Mouse (Mus musculus): ENCODE measurements at regions not wholly inside any gene's neighbourhood (a gene's known extent, or its start where the extent isn't known, plus 50 kb on each side); places are given as distances from the start of the nearest gene placed in this dataset.

DNA sequence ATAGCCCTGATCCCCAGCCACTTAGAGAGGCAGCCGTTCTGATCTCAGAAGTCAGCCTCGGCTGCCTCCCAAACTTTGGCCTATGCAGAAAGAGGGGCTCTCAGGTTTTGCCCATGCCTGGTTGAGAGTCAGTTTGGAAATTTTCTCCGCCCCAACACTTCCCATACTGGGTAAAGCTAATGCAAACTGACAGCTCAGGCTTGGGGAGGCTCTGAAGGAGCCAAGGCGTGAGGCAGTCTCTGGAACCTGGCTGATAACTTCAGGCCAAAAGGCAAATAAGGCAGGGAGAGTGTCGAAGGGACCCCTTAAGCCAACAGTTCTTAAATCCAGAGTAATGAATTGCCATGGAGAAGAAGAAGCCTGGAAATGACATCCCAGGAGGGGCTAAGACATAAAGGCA lies 485.4 kb downstream of the Ajap1 start:
- H3K4me2 ChIP-seq, result no peak overlapping the region
- 0 out of 2 replicates have a peak, but pooled peaks cover 6% of the 10 kb centered on the region for H3K27me3 ChIP-seq
- no peak overlapping the region for H3K27ac ChIP-seq
- no peak overlapping the region for H3K9ac ChIP-seq
- H3K4me1 ChIP-seq (replicated peaks), result peaks cover 11% of the 10 kb centered on the region
- H3K36me3 ChIP-seq, result no peaks in the 10 kb centered on the region
- no peak overlapping the region for H3K4me3 ChIP-seq
- ATAC-seq (ENCODE audit: low FRiP score), result no peak
- 82% methylated on average over 5 of the region's 5 CpGs for WGBS
- H3K9me3 ChIP-seq, result no peaks in the 10 kb centered on the region

DNA sequence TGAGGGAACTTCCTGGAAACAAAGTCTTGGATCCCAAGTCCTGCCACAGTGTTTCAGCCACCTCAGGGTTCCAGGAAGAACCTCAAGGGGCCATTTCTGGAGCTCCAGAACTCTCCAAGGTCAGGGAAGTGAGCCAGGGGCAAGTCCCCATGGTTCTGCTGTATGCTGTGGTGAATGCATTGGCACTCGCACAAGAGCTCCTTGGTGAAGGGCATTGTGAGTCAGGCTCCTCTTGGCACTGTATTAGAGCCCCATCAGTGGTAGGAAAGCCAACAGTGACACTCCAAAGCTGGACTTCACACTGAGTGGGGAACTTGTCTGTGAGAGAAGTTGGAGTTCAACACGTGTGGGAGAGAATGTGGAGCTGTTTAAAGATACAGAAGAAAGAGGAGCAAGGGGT lies 486.0 kb downstream of the Ajap1 start:
- H3K9me3 ChIP-seq, result no peaks in the 10 kb centered on the region
- H3K4me2 ChIP-seq, result no peak overlapping the region
- no peak overlapping the region for H3K9ac ChIP-seq
- no peaks in the 10 kb centered on the region for H3K36me3 ChIP-seq
- no peak overlapping the region for H3K4me3 ChIP-seq
- ATAC-seq (ENCODE audit: low FRiP score), result no peak
- 79% methylated on average over 2 of the region's 2 CpGs for WGBS
- peaks cover 11% of the 10 kb centered on the region for H3K4me1 ChIP-seq (replicated peaks)
- 0 out of 2 replicates have a peak, but pooled peaks cover 6% of the 10 kb centered on the region for H3K27me3 ChIP-seq
- no peak overlapping the region for H3K27ac ChIP-seq

DNA sequence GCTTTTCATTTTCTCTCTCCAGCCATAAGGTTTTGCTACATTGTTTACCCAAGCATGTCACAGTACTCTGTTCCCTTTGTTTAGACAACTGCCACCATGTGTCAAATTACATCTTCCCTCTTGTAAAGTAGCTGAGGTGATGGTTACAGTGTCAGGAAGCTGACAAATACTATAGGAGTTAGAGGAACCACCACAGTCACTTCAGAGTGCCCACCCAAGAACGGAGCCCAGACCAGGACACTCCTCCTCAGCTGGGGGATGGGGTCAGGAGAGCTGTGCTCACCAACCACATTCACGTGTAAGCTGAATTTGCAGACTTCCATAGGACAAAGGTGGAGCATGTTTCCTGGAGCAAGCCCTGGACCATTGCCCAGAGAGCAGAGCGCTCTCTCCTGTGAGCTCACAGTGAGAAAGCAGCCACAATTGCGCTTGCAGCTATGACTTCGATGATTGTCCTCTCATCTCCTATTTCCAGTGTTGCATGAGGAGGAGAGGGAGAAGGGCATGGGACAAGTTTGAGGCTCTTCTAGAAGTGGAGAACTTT lies 487.5 kb downstream of the Ajap1 start:
- Histone ChIP-seq H3K4me1 (replicated peaks) (peaks cover 15% of the 10 kb centered on the region), H3K36me3 (no peaks in the 10 kb centered on the region), H3K9me3 (no peaks in the 10 kb centered on the region), H3K9ac (no peak overlapping the region), H3K27me3 (0 out of 2 replicates have a peak, but pooled peaks cover 2% of the 10 kb centered on the region), H3K4me2 (no peak overlapping the region), H3K4me3 (no peak overlapping the region), H3K27ac (no peak overlapping the region)
- WGBS, result 66% methylated on average over 5 of the region's 5 CpGs
- no peak for ATAC-seq (ENCODE audit: low FRiP score)

DNA sequence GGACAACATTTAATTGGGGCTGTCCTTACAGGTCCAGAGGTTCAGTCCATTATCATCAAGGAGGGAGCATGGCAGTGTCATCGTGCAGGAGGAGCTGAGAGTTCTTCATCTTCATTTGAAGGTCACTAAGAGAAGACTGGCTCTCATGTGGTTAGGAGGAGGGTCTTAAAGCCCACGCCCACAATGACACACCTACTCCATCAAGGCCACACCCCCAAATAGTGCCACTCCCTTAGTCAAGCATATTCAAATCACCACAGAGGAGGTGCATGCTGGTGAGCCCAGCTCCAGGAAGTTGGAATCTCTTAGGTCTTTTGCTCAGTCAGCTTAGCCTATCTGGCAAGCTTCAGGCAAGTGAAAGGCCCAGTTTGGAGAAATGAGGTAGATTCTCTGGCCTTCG lies 488.4 kb downstream of the Ajap1 start:
- WGBS, result 77% methylated on average over 3 of the region's 3 CpGs
- H3K9me3 ChIP-seq, result no peaks in the 10 kb centered on the region
- ATAC-seq (ENCODE audit: low FRiP score), result no peak

DNA sequence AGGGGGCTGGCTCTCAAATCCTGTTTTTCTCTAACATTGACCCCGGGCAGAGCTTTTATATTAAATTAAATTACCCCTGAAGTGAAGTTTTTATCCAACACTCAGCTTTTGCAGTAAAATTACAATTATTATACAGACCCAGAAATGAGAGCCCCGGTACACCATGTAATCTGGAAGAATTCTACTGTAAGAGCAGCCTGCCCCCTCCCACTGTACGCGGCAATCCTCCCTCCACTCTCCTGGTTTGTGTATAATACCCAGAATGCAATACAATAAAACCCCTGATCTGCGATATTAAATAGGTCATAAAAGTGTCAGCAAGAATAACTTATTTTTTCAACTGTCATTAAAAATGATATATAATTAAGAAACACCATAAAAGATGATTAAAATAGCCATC lies 492.3 kb downstream of the Ajap1 start:
- no peaks in the 10 kb centered on the region for H3K9me3 ChIP-seq
- no peak overlapping the region for H3K4me3 ChIP-seq
- no peaks in the 10 kb centered on the region for H3K36me3 ChIP-seq
- H3K27me3 ChIP-seq, result 0 out of 2 replicates have a peak, but pooled peaks cover 2% of the 10 kb centered on the region
- H3K9ac ChIP-seq, result no peak overlapping the region
- no peak overlapping the region for H3K27ac ChIP-seq
- ATAC-seq (ENCODE audit: low FRiP score), result no peak
- 66% methylated on average over 5 of the region's 5 CpGs for WGBS
- peaks cover 13% of the 10 kb centered on the region for H3K4me1 ChIP-seq (replicated peaks)
- no peak overlapping the region for H3K4me2 ChIP-seq

More for the DNA sequence above, 488.4 kb downstream of the Ajap1 start:
- no peak overlapping the region for H3K27ac ChIP-seq
- H3K9ac ChIP-seq, result no peak overlapping the region
- no peak overlapping the region for H3K4me2 ChIP-seq
- H3K4me3 ChIP-seq, result no peak overlapping the region
- H3K36me3 ChIP-seq, result no peaks in the 10 kb centered on the region
- H3K4me1 ChIP-seq (replicated peaks), result peaks cover 16% of the 10 kb centered on the region
- H3K27me3 ChIP-seq, result 0 out of 2 replicates have a peak, but pooled peaks cover 2% of the 10 kb centered on the region

DNA sequence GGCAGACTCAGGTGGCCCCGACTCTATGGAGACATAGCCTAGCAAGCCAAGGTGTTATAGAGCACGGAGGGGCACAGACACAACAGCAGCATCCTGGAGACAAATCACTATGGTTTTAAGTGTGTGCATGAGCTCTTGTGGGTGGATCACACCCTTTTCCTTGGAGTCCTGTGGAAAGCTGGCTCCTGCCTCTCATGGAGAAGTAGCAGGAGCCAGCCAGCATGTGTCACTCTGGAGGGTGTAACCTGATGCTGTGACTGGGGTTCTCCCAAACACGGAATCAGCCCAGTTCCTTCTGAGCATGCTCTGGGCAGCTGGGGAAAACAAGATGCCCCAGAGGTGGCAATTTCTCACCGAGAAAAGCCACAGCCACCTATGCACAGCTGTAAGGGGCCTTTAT lies 494.9 kb downstream of the Ajap1 start:
- Histone ChIP-seq H3K9me3 (no peaks in the 10 kb centered on the region), H3K4me3 (no peak overlapping the region), H3K27ac (no peak overlapping the region), H3K4me2 (no peak overlapping the region), H3K27me3 (no peaks in the 10 kb centered on the region), H3K4me1 (replicated peaks) (peaks cover 13% of the 10 kb centered on the region), H3K9ac (no peak overlapping the region), H3K36me3 (no peaks in the 10 kb centered on the region)
- no peak for ATAC-seq (ENCODE audit: low FRiP score)
- 81% methylated on average over 4 of the region's 4 CpGs for WGBS

DNA sequence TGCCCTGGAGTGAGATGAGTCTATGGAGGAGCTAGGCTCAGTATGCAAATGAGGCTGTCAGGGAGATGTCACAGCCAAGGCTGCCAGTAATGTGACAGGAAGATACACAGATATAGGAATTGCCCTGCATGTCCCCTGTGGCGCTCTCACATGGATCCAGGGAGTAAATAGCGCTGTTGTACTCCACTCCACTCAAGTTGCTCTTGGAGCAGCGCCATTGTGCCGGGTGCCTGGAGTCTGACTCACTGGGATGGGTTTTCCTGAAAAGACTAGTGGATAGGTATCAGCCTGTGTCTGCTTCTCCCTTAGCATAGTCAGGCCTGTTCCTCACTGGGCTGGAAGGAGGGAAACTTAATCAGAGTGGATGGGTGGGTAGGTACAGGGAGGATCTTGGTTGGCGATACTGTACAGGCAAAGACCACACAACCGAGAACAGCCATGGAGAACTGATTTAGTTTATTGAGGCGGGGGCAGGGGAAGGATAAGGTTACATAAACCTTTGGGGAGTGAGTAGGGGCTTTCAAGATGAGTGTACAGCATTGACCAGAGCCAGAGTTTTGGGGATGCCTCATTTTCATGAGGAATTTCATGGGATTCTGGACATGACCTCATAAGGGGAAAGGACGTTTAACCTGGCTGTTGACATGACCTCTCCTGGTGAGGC lies 497.5 kb upstream of the Kcnab2 start:
- ATAC-seq (ENCODE audit: low FRiP score), result no peak

DNA sequence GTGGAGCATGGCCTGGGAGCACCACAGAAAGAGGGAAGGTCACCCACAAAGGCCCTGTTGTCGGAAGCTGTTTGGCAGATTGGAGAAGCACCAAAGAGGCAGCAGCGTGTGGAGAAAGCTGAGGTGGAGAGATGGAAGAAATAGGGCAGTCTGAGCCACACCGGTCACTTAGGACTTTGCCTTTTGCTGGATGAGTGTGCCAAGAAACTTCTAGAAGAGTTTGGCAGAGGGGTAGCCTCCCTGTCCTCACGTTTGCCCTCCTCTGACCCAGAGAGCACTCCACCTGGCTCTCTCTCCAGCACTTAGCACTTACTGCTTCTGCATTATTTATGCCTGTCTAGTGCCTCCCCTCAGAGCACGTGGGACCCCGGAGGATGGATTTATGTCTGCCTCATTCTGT lies 485.3 kb upstream of the Kcnab2 start:
- whole genome bisulfite sequencing, result 77% methylated on average over 6 of the region's 6 CpGs
- Histone ChIP-seq H3K4me3 (no peak overlapping the region), H3K9me3 (no peaks in the 10 kb centered on the region), H3K4me1 (replicated peaks) (peaks cover 17% of the 10 kb centered on the region), H3K27ac (no peak overlapping the region), H3K36me3 (no peaks in the 10 kb centered on the region), H3K9ac (no peak overlapping the region), H3K27me3 (0 out of 2 replicates have a peak, but pooled peaks cover 7% of the 10 kb centered on the region), H3K4me2 (no peak overlapping the region)
- no peak for ATAC-seq (ENCODE audit: low FRiP score)

More for the DNA sequence above, 497.5 kb upstream of the Kcnab2 start:
- H3K9me3 ChIP-seq, result no peaks in the 10 kb centered on the region
- no peak overlapping the region for H3K4me3 ChIP-seq
- H3K27ac ChIP-seq, result no peak overlapping the region
- H3K9ac ChIP-seq, result no peak overlapping the region
- H3K27me3 ChIP-seq, result no peaks in the 10 kb centered on the region
- no peak overlapping the region for H3K4me2 ChIP-seq
- WGBS, result 88% methylated on average over 8 of the region's 8 CpGs
- H3K4me1 ChIP-seq (replicated peaks), result peaks cover 10% of the 10 kb centered on the region
- no peaks in the 10 kb centered on the region for H3K36me3 ChIP-seq

DNA sequence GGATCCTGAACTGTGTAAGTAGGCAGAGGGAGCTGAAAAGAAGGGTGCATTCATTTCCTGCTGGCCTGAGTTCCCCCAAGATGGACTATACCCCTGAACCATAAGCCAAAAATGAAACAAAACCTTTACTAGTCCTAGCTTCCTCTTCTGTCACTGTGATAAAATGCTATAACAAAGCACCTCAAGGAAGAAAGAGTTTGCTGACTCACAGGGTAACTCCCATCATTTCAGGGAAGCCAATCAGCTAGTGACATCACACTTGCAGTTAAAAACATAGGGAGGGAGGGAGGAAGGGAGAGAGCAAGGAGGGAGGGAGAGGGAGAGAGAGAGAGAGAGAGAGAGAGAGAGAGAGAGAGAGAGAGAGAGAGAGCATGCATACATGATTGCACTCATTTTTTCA lies 484.5 kb upstream of the Kcnab2 start:
- H3K36me3 ChIP-seq, result no peaks in the 10 kb centered on the region
- 0 out of 2 replicates have a peak, but pooled peaks cover 3% of the 10 kb centered on the region for H3K27me3 ChIP-seq
- H3K9me3 ChIP-seq, result no peaks in the 10 kb centered on the region
- peaks cover 17% of the 10 kb centered on the region for H3K4me1 ChIP-seq (replicated peaks)
- no peak overlapping the region for H3K4me3 ChIP-seq
- ATAC-seq (ENCODE audit: low FRiP score), result no peak
- H3K27ac ChIP-seq, result no peak overlapping the region
- no peak overlapping the region for H3K9ac ChIP-seq
- no peak overlapping the region for H3K4me2 ChIP-seq

DNA sequence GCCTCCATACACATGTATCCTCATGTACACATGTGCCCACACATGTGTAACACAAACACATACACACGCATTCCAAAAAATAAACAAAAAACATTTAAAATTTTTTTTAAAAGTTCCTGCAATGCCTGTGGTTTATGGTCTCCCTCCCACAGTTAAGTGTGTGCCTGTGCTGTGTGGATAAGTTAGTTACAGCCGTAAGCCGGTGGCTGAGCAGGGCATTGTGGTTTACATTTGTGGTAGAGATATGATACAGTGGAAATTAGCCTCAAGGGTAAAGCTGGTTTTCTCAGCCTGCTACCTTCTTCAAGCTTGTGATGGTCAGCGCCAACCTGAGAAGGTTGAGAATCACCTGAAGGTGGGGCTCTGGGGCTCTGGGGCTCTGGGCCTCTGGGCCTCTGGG lies 484.0 kb upstream of the Kcnab2 start:
- Histone ChIP-seq H3K9ac (no peak overlapping the region), H3K4me1 (replicated peaks) (peaks cover 20% of the 10 kb centered on the region), H3K4me3 (no peak overlapping the region), H3K27ac (no peak overlapping the region), H3K27me3 (no peaks in the 10 kb centered on the region), H3K4me2 (no peak overlapping the region), H3K9me3 (no peaks in the 10 kb centered on the region), H3K36me3 (no peaks in the 10 kb centered on the region)
- 96% methylated on average over 4 of the region's 4 CpGs for WGBS
- no peak for ATAC-seq (ENCODE audit: low FRiP score)

DNA sequence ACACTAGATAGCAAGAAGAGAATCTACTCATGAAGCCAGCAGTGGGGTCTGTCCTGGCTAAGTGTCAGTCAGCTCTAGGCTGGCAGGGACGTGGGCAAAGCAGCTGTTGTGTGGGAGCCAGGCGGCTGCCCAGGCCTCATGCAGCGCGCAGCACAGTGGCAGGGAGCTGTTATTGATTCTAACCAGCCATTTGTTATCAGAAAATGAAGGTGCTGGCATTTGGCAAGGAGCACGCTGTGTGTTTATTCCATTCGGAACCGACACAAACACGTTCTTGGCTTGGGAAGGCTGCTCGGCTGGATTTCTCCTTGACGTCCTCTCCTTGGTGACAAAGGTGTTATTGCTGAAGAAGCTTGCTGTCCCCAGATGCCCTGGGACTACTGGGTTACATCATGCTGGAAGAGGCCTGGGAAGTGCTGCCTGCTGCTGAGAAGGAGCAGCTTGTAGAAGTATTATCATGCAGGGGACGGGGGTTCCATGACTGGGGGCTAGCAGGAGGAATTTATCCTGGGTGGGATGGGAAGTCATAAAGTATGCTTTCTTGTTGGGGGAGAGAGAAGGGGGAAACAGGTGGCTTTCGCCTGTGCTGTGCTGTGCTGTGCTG lies 482.1 kb upstream of the Kcnab2 start:
- H3K4me3 ChIP-seq, result no peak overlapping the region
- no peaks in the 10 kb centered on the region for H3K36me3 ChIP-seq
- peaks cover 26% of the 10 kb centered on the region for H3K4me1 ChIP-seq (replicated peaks)
- 56% methylated on average over 12 of the region's 12 CpGs for WGBS
- H3K4me2 ChIP-seq, result no peak overlapping the region
- no peak for ATAC-seq (ENCODE audit: low FRiP score)
- peak overlapping the region; percentile 43 for H3K9ac ChIP-seq
- no peaks in the 10 kb centered on the region for H3K27me3 ChIP-seq
- H3K9me3 ChIP-seq, result no peaks in the 10 kb centered on the region
- H3K27ac ChIP-seq, result peak overlapping the region; percentile 64

DNA sequence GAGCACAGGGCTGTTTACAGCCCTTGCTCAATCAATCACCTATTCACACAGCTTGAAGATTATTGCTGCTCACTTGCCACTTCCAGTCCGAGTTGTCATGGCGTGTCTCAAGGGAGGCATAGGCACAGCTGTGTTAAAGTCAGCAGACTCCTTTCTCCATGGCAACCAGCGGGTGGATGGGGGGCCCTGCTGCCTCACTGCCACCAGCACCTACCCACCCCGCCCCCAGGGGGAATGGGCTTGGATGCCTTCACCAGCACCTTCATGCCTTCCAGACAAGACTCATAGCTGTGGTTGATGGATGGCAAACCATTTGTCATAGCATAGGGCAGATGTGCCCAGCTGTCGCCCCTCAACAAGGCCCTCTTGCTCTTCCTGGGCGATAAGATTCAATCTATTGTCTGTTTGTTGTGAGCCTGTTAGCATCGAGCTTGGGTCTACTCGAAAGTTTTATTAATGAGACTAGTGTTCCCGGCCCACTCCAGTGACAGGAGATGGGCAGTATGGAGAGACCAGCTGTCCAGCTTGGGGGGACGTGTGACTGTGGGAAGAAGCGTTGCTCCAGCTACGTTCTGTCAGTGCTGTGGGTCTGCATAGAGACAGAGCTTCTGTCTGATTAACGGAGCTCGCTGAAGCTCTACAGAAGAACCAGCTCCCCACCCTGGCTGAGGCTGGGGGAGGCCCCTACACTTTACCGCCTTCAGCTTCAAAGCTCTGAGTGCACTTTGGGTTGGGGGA lies 475.7 kb upstream of the Kcnab2 start:
- 0 out of 2 replicates have a peak, but pooled peaks cover 9% of the 10 kb centered on the region for H3K27me3 ChIP-seq
- peak overlapping the region; percentile 84 for H3K27ac ChIP-seq
- no peak overlapping the region for H3K4me3 ChIP-seq
- H3K36me3 ChIP-seq, result no peaks in the 10 kb centered on the region
- no peaks in the 10 kb centered on the region for H3K9me3 ChIP-seq
- ATAC-seq (ENCODE audit: low FRiP score), result peak; percentile 69
- no peak overlapping the region for H3K4me2 ChIP-seq
- 29% methylated on average over 15 of the region's 15 CpGs for WGBS
- peaks cover 33% of the 10 kb centered on the region for H3K4me1 ChIP-seq (replicated peaks)
- no peak overlapping the region for H3K9ac ChIP-seq
